Mouse (Mus musculus) thymus, postnatal 10 days (tissue): Measurements from ENCODE around the gene Tectb.
"Not testable (repeated sequence)": the region's sequence is repeated elsewhere in the genome, so short reads cannot be mapped to it uniquely, and the experiment has no call there.

Experiments
- DNase-seq, 2 experiments: peaks; one replicate each; pipeline ENCODE4 v3.0.0; 2021; ENCODE audit warnings: low spot score in 2 of 2

Gene Tectb

GRCm38 (mm10) chr19:55180433-55180832, at the start of gene Tectb:
Gene Tectb (plus strand): TSS chr19:55180733.
- DNase-seq, result no peak

- DNase-seq, result no peak
These were observed 48.8 kb upstream of the Tectb start for GRCm38 (mm10) chr19:55131747-55132146.

GRCm38 (mm10) chr19:55132476-55132875, 48.1 kb upstream of the Tectb start:
- DNase-seq, result no peak

GRCm38 (mm10) chr19:55134521-55134920, 46.0 kb upstream of the Tectb start:
- no peak for DNase-seq

GRCm38 (mm10) chr19:55135918-55136317, 44.6 kb upstream of the Tectb start:
- DNase-seq, result no peak

- no peak for DNase-seq
These were observed 43.7 kb upstream of the Tectb start for GRCm38 (mm10) chr19:55136693-55137427.

- no peak for DNase-seq
These were observed 42.6 kb upstream of the Tectb start for GRCm38 (mm10) chr19:55137884-55138283.

- DNase-seq, result no peak
These were observed 42.0 kb upstream of the Tectb start for GRCm38 (mm10) chr19:55138506-55138905.

GRCm38 (mm10) chr19:55139301-55139700, 41.2 kb upstream of the Tectb start:
- DNase-seq, result no peak

GRCm38 (mm10) chr19:55143391-55144300, 36.9 kb upstream of the Tectb start:
- DNase-seq, result no peak

- DNase-seq, result no peak
These were observed 35.8 kb upstream of the Tectb start for GRCm38 (mm10) chr19:55144691-55145090.

- DNase-seq, result no peak
These were observed 35.4 kb upstream of the Tectb start for GRCm38 (mm10) chr19:55145136-55145535.

- no peak for DNase-seq
These were observed 33.0 kb upstream of the Tectb start for GRCm38 (mm10) chr19:55147568-55147967.

GRCm38 (mm10) chr19:55148109-55148508, 32.4 kb upstream of the Tectb start:
- no peak for DNase-seq

GRCm38 (mm10) chr19:55149646-55150045, 30.9 kb upstream of the Tectb start:
- no peak for DNase-seq

- DNase-seq, result not testable (repeated sequence)
These were observed 28.3 kb upstream of the Tectb start for GRCm38 (mm10) chr19:55152274-55152673.

GRCm38 (mm10) chr19:55152983-55153382, 27.6 kb upstream of the Tectb start:
- no peak for DNase-seq

- no peak for DNase-seq
These were observed 23.5 kb upstream of the Tectb start for GRCm38 (mm10) chr19:55157029-55157428.

GRCm38 (mm10) chr19:55158606-55159005, 21.9 kb upstream of the Tectb start:
- DNase-seq, result no peak

GRCm38 (mm10) chr19:55159826-55160225, 20.7 kb upstream of the Tectb start:
- DNase-seq, result no peak

GRCm38 (mm10) chr19:55162271-55162670, 18.3 kb upstream of the Tectb start:
- no peak for DNase-seq

- DNase-seq, result no peak
These were observed 16.4 kb upstream of the Tectb start for GRCm38 (mm10) chr19:55164162-55164561.
